Mouse (Mus musculus) kidney, embryonic 14.5 days (tissue): ENCODE results near the gene Zfp64. TPM values are rescaled to one million over a fixed set of nuclear protein-coding genes. Genes with fewer than 3 reads are reported as not detected.

Experiments
- ATAC-seq: fragments of 200-750 bp; cut with Nextera tagmentation; 2 replicates; pipeline ENCODE4 v1.8.0; 2017; ENCODE audit warnings: moderate number of reproducible peaks, mild to moderate bottlenecking, moderate TSS enrichment, moderate library complexity; ENCODE audit not compliant: low FRiP score, low TSS enrichment
- H3K27ac ChIP-seq: fragments of 300-500 bp; sonication (generic); 2 replicates; pipeline ENCODE4 v1.5.1; 2014; ENCODE audit warnings: low read depth, mild to moderate bottlenecking, low read length, moderate library complexity, mixed read lengths
- H3K27me3 ChIP-seq: fragments of 300-500 bp; sonication (generic); 2 replicates; pipeline ENCODE4 v1.6.1; 2014; ENCODE audit warnings: mild to moderate bottlenecking, low read length; ENCODE audit not compliant: control insufficient read depth, insufficient read depth
- H3K36me3 ChIP-seq: fragments of 300-500 bp; sonication (generic); 2 replicates; pipeline ENCODE4 v1.6.1; 2014; ENCODE audit warnings: low read length, mixed read lengths; ENCODE audit not compliant: control insufficient read depth, insufficient read depth
- H3K4me1 ChIP-seq: fragments of 300-500 bp; sonication (generic); 2 replicates; pipeline ENCODE4 v1.6.1; 2014; ENCODE audit warnings: low read length, mixed read lengths; ENCODE audit not compliant: control insufficient read depth, insufficient read depth
- H3K4me2 ChIP-seq: fragments of 300-500 bp; sonication (generic); replicated peaks from 2 replicates; pipeline ENCODE4 v1.6.1; 2014; ENCODE audit warnings: low read depth, mild to moderate bottlenecking, low read length
- H3K4me3 ChIP-seq: fragments of 300-500 bp; sonication (generic); 2 replicates; pipeline ENCODE4 v1.5.1; 2014; ENCODE audit warnings: mild to moderate bottlenecking, low read length
- H3K9ac ChIP-seq: fragments of 300-500 bp; sonication (generic); 2 replicates; pipeline ENCODE4 v1.6.1; 2014; ENCODE audit warnings: low read depth, mild to moderate bottlenecking, low read length, moderate library complexity
- H3K9me3 ChIP-seq: fragments of 300-500 bp; sonication (generic); 2 replicates; pipeline ENCODE4 v1.6.1; 2016; ENCODE audit warnings: low read length; ENCODE audit not compliant: control insufficient read depth
- WGBS: fragments of 180-500 bp; shearing (Covaris S2); extraction: QIAGEN DNeasy Blood & Tissue Kit; methylation state at CpG from one replicate; pipeline ENCODE4 v1.1.7; 2014; 5-methylcytosine and 5-hydroxymethylcytosine counted together
- polyA plus RNA-seq: library from polyadenylated mRNA; unstranded; fragments of >200 nt; fragmentation: Nextera tagmentation; extraction: Ambion mirVana; gene quantifications from 2 replicates; pipeline ENCODE4 v1.2.1, GENCODE M21; 2014

Gene Zfp64
- polyA plus RNA-seq, 1 experiment from 2014 or later = 27.8 TPM

- H3K9ac ChIP-seq = no peak overlapping the region
- H3K36me3 ChIP-seq = no peaks in the 10 kb centered on the region
- H3K9me3 ChIP-seq = no peaks in the 10 kb centered on the region
- WGBS = 80% methylated on average over 2 of the region's 2 CpGs
- H3K27ac ChIP-seq = no peak overlapping the region
- H3K4me1 ChIP-seq = no peaks in the 10 kb centered on the region
- no peaks in the 10 kb centered on the region for H3K27me3 ChIP-seq
- no peak overlapping the region for H3K4me3 ChIP-seq
- no peak overlapping the region for H3K4me2 ChIP-seq
- ATAC-seq = no peak
Observed at GRCm38 (mm10) chr2:168892057-168892456, 63.3 kb downstream of the Zfp64 start.

- Histone ChIP-seq H3K36me3 (no peaks in the 10 kb centered on the region), H3K9me3 (no peaks in the 10 kb centered on the region), H3K4me1 (no peaks in the 10 kb centered on the region), H3K27ac (no peak overlapping the region), H3K4me3 (no peak overlapping the region), H3K27me3 (no peaks in the 10 kb centered on the region), H3K9ac (no peak overlapping the region), H3K4me2 (no peak overlapping the region)
- no peak for ATAC-seq
- WGBS = 61% methylated on average over 8 of the region's 8 CpGs
Observed at GRCm38 (mm10) chr2:168884641-168885040, 70.7 kb downstream of the Zfp64 start.

DNA sequence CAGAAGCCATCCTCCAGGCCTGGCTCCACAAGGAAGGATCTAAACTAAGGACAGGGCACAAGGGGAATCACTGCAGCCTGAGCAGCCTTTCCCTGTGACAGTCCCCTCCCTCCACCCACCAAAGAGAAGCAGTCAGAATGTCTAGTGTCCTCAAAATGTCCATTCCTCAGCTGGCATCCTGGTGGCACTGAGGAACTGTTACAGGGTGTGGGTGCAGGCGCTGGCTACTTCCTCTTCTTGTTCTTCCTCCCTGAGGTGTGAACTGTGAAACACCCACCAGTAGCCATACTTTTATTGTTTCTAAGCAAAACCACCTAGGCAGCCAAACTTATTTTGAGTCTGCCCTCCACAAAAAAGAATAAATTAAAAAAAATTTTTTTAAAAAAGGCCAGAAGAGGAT is 72.4 kb downstream of the Zfp64 start:
- H3K4me3 ChIP-seq = no peak overlapping the region
- no peaks in the 10 kb centered on the region for H3K36me3 ChIP-seq
- H3K4me1 ChIP-seq = no peaks in the 10 kb centered on the region
- ATAC-seq = no peak
- no peaks in the 10 kb centered on the region for H3K27me3 ChIP-seq
- H3K9me3 ChIP-seq = no peaks in the 10 kb centered on the region
- H3K4me2 ChIP-seq = no peak overlapping the region
- no peak overlapping the region for H3K9ac ChIP-seq
- no peak overlapping the region for H3K27ac ChIP-seq
- WGBS = 91% methylated on average over 1 of the region's 1 CpGs

DNA sequence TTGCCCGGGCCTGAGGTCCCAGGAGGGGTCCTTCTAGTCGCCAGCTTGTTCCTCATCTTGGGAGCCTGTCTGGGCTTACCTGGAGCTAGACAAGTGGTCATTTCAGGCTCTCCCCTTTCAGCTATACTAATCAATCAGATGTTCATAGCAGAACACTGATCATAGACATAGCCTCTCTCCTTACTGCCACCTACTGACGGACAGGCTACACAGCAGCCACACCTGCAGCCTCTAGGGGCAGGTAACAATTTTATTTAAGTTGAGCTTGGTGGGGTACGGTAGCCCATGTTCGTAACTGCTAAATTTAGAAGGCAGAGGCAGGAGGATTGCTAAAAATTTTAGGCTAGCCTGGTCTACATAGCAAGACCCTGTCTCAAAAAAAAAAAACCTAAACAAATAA is 73.5 kb downstream of the Zfp64 start:
- Histone ChIP-seq H3K27me3 (no peaks in the 10 kb centered on the region), H3K4me2 (no peak overlapping the region), H3K4me3 (no peak overlapping the region), H3K9ac (no peak overlapping the region), H3K36me3 (no peaks in the 10 kb centered on the region), H3K27ac (no peak overlapping the region), H3K4me1 (no peaks in the 10 kb centered on the region), H3K9me3 (no peaks in the 10 kb centered on the region)
- WGBS = 50% methylated on average over 5 of the region's 5 CpGs
- ATAC-seq = no peak

- whole genome bisulfite sequencing = 85% methylated on average over 10 of the region's 10 CpGs
- Histone ChIP-seq H3K4me2 (no peak overlapping the region), H3K9ac (no peak overlapping the region), H3K27ac (no peak overlapping the region), H3K9me3 (no peaks in the 10 kb centered on the region), H3K4me1 (no peaks in the 10 kb centered on the region), H3K36me3 (no peaks in the 10 kb centered on the region), H3K4me3 (no peak overlapping the region), H3K27me3 (no peaks in the 10 kb centered on the region)
- ATAC-seq = no peak
Observed at GRCm38 (mm10) chr2:168879573-168879972, 75.8 kb downstream of the Zfp64 start.

DNA sequence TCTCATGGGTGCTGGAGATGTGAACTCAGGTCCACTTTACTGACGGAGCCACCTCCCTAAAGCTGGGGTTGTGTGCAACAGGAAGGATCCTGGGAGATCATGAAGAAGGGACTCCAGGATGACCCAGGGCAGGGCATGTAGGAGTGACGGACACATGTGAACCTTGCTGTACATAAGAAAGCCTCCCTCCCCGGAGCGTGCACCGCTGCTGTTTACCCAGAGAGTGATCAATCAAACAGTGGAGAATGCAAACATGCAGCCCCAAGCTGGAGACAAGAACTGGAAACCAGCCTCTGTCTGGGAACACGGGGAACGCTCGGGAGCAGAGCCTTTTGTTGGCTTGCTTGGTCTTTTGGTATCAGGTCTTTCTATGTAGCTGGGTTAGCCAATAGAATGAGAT is 76.7 kb downstream of the Zfp64 start:
- H3K9ac ChIP-seq = no peak overlapping the region
- H3K9me3 ChIP-seq = no peaks in the 10 kb centered on the region
- H3K27me3 ChIP-seq = no peaks in the 10 kb centered on the region
- no peaks in the 10 kb centered on the region for H3K36me3 ChIP-seq
- no peak overlapping the region for H3K4me2 ChIP-seq
- H3K27ac ChIP-seq = no peak overlapping the region
- ATAC-seq = no peak
- 67% methylated on average over 8 of the region's 8 CpGs for WGBS
- no peaks in the 10 kb centered on the region for H3K4me1 ChIP-seq
- no peak overlapping the region for H3K4me3 ChIP-seq

DNA sequence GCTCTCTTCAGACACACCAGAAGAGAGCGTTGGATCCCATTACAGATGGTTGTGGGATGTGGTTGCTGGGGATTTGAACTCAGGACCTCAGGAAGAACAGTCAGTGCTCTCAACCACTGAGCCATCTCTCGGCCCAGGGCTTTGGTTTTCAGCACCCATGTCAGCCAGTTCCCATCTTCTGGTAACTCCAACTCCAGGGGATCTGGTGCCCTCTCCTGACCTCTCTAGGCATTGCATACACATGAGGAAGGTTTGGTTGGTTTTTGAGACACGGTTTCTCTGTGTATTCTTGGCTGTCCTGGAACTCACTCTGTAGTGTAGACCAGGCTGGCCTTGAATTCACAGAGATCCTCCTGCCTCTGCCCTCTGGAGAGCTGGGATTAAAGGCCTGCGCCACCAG is 77.2 kb downstream of the Zfp64 start:
- Histone ChIP-seq H3K27ac (no peak overlapping the region), H3K9ac (no peak overlapping the region), H3K9me3 (no peaks in the 10 kb centered on the region), H3K36me3 (no peaks in the 10 kb centered on the region), H3K27me3 (no peaks in the 10 kb centered on the region), H3K4me2 (no peak overlapping the region), H3K4me3 (no peak overlapping the region), H3K4me1 (no peaks in the 10 kb centered on the region)
- ATAC-seq = no peak
- WGBS = 83% methylated on average over 4 of the region's 4 CpGs

DNA sequence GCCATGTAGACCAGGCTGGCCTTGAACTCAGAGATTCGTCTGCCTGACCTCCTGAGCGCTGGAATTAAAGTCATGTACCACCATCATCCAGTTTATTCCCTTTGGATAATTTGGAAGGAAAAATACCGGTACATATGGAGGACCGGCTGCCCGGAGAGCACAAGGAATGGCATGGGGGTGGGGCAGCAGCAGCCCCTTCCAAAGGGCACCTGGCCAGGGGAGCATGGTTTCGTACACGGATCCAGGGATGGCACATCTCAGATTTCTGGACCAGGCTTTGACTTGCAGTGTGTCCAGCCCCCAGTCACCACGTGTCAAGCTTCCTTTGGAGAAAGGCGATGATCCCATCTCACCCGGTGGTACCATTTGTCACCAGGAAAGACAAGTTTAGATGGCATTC is 78.8 kb downstream of the Zfp64 start:
- Histone ChIP-seq H3K4me3 (no peak overlapping the region), H3K36me3 (no peaks in the 10 kb centered on the region), H3K4me2 (no peak overlapping the region), H3K4me1 (peaks cover 8% of the 10 kb centered on the region), H3K27me3 (no peaks in the 10 kb centered on the region), H3K9me3 (no peaks in the 10 kb centered on the region), H3K9ac (no peak overlapping the region), H3K27ac (no peak overlapping the region)
- WGBS = 66% methylated on average over 10 of the region's 10 CpGs
- no peak for ATAC-seq

- no peak overlapping the region for H3K4me2 ChIP-seq
- WGBS = 92% methylated on average over 6 of the region's 6 CpGs
- H3K27ac ChIP-seq = no peak overlapping the region
- H3K4me3 ChIP-seq = no peak overlapping the region
- H3K9me3 ChIP-seq = no peaks in the 10 kb centered on the region
- H3K36me3 ChIP-seq = no peaks in the 10 kb centered on the region
- ATAC-seq = no peak
- peaks cover 8% of the 10 kb centered on the region for H3K4me1 ChIP-seq
- no peaks in the 10 kb centered on the region for H3K27me3 ChIP-seq
- no peak overlapping the region for H3K9ac ChIP-seq
Observed at GRCm38 (mm10) chr2:168874498-168874897, 80.9 kb downstream of the Zfp64 start.
